Mouse (Mus musculus) layer of hippocampus, adult 2 months (tissue): ENCODE data around the gene Grk6. TPM values are rescaled to one million over a fixed set of nuclear protein-coding genes. Genes with fewer than 3 reads are reported as not detected.

ENCODE experiments used
- DNase-seq, 2 experiments: peaks; one replicate each; pipeline ENCODE4 v3.0.0; 2022; ENCODE audit warnings: low spot score in 2 of 2
- H3K27ac ChIP-seq: fragments of 200-600 bp; 2 replicates; pipeline ENCODE4 v1.8.1; 2022
- H3K4me3 ChIP-seq: fragments of 200-600 bp; 2 replicates; pipeline ENCODE4 v1.8.1; 2022; ENCODE audit warnings: mild to moderate bottlenecking
- CTCF ChIP-seq: fragments of 200-600 bp; conservative IDR thresholded peaks from 2 replicates; pipeline ENCODE4 v1.8.1; 2022; ENCODE audit warnings: antibody characterized with exemption, mild to moderate bottlenecking, moderate library complexity
- microRNA-seq, 2 experiments: library from miRNA; unstranded; fragments of <30 nt; microRNA quantifications; one replicate each; pipeline ENCODE4 v1.2.0; 2021
- total RNA-seq, 2 experiments: library from RNA; stranded (reverse); gene quantifications; 2 replicates each; pipeline ENCODE4 v1.2.3; 2021

Gene Grk6
- total RNA-seq, 2 experiments from 2014 or later = 64.8 to 65.8 TPM

DNA sequence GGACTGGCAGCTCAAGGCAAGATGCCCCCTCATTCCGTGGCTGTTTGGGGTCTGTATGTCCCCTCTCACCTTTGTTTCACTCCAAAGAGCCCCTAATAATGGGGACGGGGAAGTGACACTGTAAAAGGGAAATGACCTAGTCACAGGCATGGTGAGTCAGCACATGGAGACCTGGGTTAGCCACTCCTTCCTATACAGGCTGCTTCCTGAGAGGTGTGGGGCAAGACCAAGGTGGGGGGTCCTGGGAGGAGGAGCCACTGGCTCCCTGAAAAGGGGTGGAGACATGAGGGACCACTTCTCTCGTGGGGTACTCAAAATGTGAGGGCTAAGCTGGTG, 65.4 kb downstream of the Grk6 start:
- H3K4me3 ChIP-seq = no peak overlapping the region
- no peak for TF ChIP-seq CTCF
- no peak for DNase-seq
- H3K27ac ChIP-seq = peak overlapping the region; percentile 98; the same call in 1 of the 2 replicates

Small RNA genes within 50 kb of the gene (microRNA-seq; reads per million reads assigned to microRNA genes)
- gene Mir6943 (2.9 to 3.2 reads per million in 2 experiments), gene Mir6944 (40.0 to 41.2 reads per million in 2 experiments), gene Mir6945 (3.1 to 9.3 reads per million in 2 experiments)

Other genes with a start within 250 kb of the Grk6 start
- 100 to 1,000 TPM; 125 to 131 TPM for gene Nsd1, start 235.3 kb upstream of the Grk6 start, total RNA-seq
- 100 to 1,000 TPM; 142 to 153 TPM for gene Prelid1, start 124.6 kb upstream of the Grk6 start, total RNA-seq
- 10 to 100 TPM; 82.8 to 84.2 TPM for gene Rab24, start 123.1 kb upstream of the Grk6 start, total RNA-seq
- gene Mxd3, start 115.2 kb upstream of the Grk6 start, total RNA-seq = 1 to 10 TPM; 1.2 to 1.8 TPM
- gene Lman2, start 82.3 kb upstream of the Grk6 start, total RNA-seq = 10 to 100 TPM; 66.2 to 66.8 TPM
- gene Rgs14, start 75.3 kb upstream of the Grk6 start, total RNA-seq = 100 to 1,000 TPM; 113 to 119 TPM
- gene Slc34a1, start 46.9 kb upstream of the Grk6 start, total RNA-seq = under 1 TPM in 1 of 2 experiments, not detected in 1; 0.15 TPM
- not detected for gene Pfn3, start 29.8 kb upstream of the Grk6 start, total RNA-seq
- under 1 TPM; 0.44 to 0.93 TPM for gene F12, start 18.3 kb upstream of the Grk6 start, total RNA-seq
- 10 to 100 TPM; 83.0 to 84.5 TPM for gene Prr7, start 19.2 kb downstream of the Grk6 start, total RNA-seq
- 100 to 1,000 TPM; 396 to 403 TPM for gene Dbn1, start 43.0 kb downstream of the Grk6 start, total RNA-seq
- 10 to 100 TPM; 97.4 to 99.9 TPM for gene Pdlim7, start 68.6 kb downstream of the Grk6 start, total RNA-seq
- gene Dok3, start 84.2 kb downstream of the Grk6 start, total RNA-seq = 10 to 100 TPM; 12.2 to 13.7 TPM
- gene Ddx41, start 91.6 kb downstream of the Grk6 start, total RNA-seq = 10 to 100 TPM; 56.2 to 60.6 TPM
- gene Fam193b, start 126.0 kb downstream of the Grk6 start, total RNA-seq = 10 to 100 TPM; 95.3 to 97.7 TPM
- 100 to 1,000 TPM; 133 to 138 TPM for gene Tmed9, start 128.7 kb downstream of the Grk6 start, total RNA-seq
- 10 to 100 TPM; 22.8 to 24.3 TPM for gene B4galt7, start 154.8 kb downstream of the Grk6 start, total RNA-seq
- gene Caml, start 177.9 kb downstream of the Grk6 start, total RNA-seq = 10 to 100 TPM; 38.7 to 50.2 TPM
- gene Ddx46, start 190.0 kb downstream of the Grk6 start, total RNA-seq = 10 to 100 TPM; 50.8 to 54.8 TPM
- 10 to 100 TPM; 75.1 to 75.5 TPM for gene B230219D22Rik, start 248.1 kb downstream of the Grk6 start, total RNA-seq